Mouse (Mus musculus) liver, embryonic 14.5 days (tissue): Measurements from ENCODE around the gene BC037034.

ENCODE experiments used
- CTCF ChIP-seq: IDR thresholded peaks from 2 replicates; pipeline ENCODE4 v1.5.1; 2016; ENCODE audit warnings: antibody characterized with exemption, low read depth, control low read depth
- EP300 ChIP-seq: IDR thresholded peaks from 2 replicates; pipeline ENCODE4 v1.6.1; 2016; ENCODE audit warnings: antibody characterized with exemption, low read depth

DNA sequence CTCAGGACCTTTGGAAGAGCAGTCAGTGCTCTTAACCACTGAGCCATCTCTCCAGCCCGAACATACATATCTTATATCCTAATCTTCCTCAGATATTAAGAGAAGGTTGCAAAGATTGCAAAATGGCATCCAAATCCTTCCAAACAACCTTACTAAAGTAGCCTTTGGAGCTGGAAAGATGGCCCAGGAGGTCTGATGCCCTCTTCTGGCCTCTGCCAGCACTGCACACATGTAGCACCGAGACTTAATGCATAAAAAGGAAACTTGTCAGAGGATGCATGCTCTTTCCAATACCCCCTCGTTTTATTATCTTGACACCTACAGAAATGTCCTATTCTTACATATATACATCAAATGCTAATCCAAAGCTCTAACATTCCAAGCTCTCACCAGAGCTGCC lies 35.8 kb downstream of the BC037034 start:
- peak; percentile 66 for TF ChIP-seq CTCF
- TF ChIP-seq EP300 = no peak
